Comparison of ENCODE assay signal across 17 mouse cellular contexts in genomic region chr9:8545236-8545635, GRCm38 (mm10). TPM values are rescaled to one million over a fixed set of nuclear protein-coding genes. Genes with fewer than 3 reads are reported as not detected.
DNase-seq lines count a peak whose midpoint lies in the region; ATAC-seq and TF ChIP-seq lines count a peak whose summit lies in the region.
"Had no signal": no experiment of that assay in that cellular context is flagged by ENCODE, and none has a peak within 500 bp of the region (broad histone marks: within the 10 kb centered on the region; RNA-seq: fewer than 3 reads in every experiment).

No protein-coding gene starts in this region.

- no peaks in the 10 kb centered on the region for H3K36me3 ChIP-seq in heart, embryonic 15.5 days
- H3K36me3 ChIP-seq in stomach, embryonic 15.5 days: no peaks in the 10 kb centered on the region
- H3K36me3 ChIP-seq in stomach, postnatal 0 days (ENCODE audit: control insufficient read depth, insufficient read depth, low read length): no peaks in the 10 kb centered on the region
- H3K36me3 ChIP-seq: forebrain, embryonic 12.5 days; hindbrain, embryonic 10.5 days; limb, embryonic 12.5 days had no signal

- H3K4me2 ChIP-seq in heart, embryonic 15.5 days: peak overlapping the region; percentile 94
- H3K4me2 ChIP-seq in stomach, embryonic 15.5 days: peak overlapping the region; percentile 85
- H3K4me2 ChIP-seq in stomach, postnatal 0 days (replicated peaks; ENCODE audit: low read depth): no peak overlapping the region

- no peak for DNase-seq in heart, postnatal 4 days
- no peak for DNase-seq in lung, adult 2 months
- DNase-seq in lung, postnatal 14 days: no peak
- DNase-seq in stomach, postnatal 0 days (ENCODE audit: low spot score): no peak
- DNase-seq in cerebellum, postnatal 25 days: no peak
- DNase-seq in frontal cortex, postnatal 14 days (ENCODE audit: low spot score in 2 of 2): no peak
- DNase-seq: adrenal gland, adult 8-10 months; cerebellum, adult 18-20 months; kidney, adult 2 months; liver, postnatal 0 days; midbrain, embryonic 14.5 days; retina, postnatal 1 day had no signal

- no peak overlapping the region for H3K27ac ChIP-seq in heart, embryonic 15.5 days
- no peak overlapping the region for H3K27ac ChIP-seq in stomach, embryonic 15.5 days
- no peak overlapping the region for H3K27ac ChIP-seq in stomach, postnatal 0 days (replicated peaks)
- H3K27ac ChIP-seq: forebrain, embryonic 12.5 days; limb, embryonic 12.5 days had no signal

- TF ChIP-seq POLR2A in lung, adult 2 months (IDR thresholded peaks at IDR 0.05; ENCODE audit: borderline replicate concordance, extremely low read depth, low read depth, low read length): no peak

- no peak for TF ChIP-seq CTCF in lung, adult 2 months (IDR thresholded peaks at IDR 0.05; ENCODE audit: insufficient read depth, low read length)
- no peak for TF ChIP-seq CTCF in stomach, postnatal 0 days (IDR thresholded peaks at IDR 0.05; ENCODE audit: low read depth)

- 35% methylated on average over 2 of the region's 2 CpGs for WGBS in heart, embryonic 15.5 days
- 45% methylated on average over 2 of the region's 2 CpGs for WGBS in lung, adult 2 months
- 69% methylated on average over 2 of the region's 2 CpGs for WGBS in stomach, embryonic 15.5 days
- WGBS in stomach, postnatal 0 days: 58% methylated on average over 2 of the region's 2 CpGs

- H3K9me3 ChIP-seq in heart, embryonic 15.5 days (replicated peaks): no peaks in the 10 kb centered on the region
- H3K9me3 ChIP-seq in stomach, embryonic 15.5 days: no peaks in the 10 kb centered on the region
- no peaks in the 10 kb centered on the region for H3K9me3 ChIP-seq in stomach, postnatal 0 days (ENCODE audit: control insufficient read depth, low read length)
- H3K9me3 ChIP-seq: forebrain, embryonic 12.5 days; hindbrain, embryonic 10.5 days; limb, embryonic 12.5 days had no signal

- no peak overlapping the region for H3K4me3 ChIP-seq in heart, embryonic 15.5 days
- H3K4me3 ChIP-seq in lung, adult 2 months (replicated peaks; ENCODE audit: extremely low read depth, low read depth, low read length): peak overlapping the region; percentile 9
- no peak overlapping the region for H3K4me3 ChIP-seq in stomach, embryonic 15.5 days (replicated peaks)
- H3K4me3 ChIP-seq in stomach, postnatal 0 days (ENCODE audit: low read depth, low read length): no peak overlapping the region

- peaks cover 7% of the 10 kb centered on the region for H3K4me1 ChIP-seq in heart, embryonic 15.5 days (replicated peaks)
- H3K4me1 ChIP-seq in lung, adult 2 months (ENCODE audit: control insufficient read depth, insufficient read depth, low read length): no peaks in the 10 kb centered on the region
- H3K4me1 ChIP-seq in stomach, embryonic 15.5 days: no peaks in the 10 kb centered on the region
- no peaks in the 10 kb centered on the region for H3K4me1 ChIP-seq in stomach, postnatal 0 days (replicated peaks; ENCODE audit: control insufficient read depth, insufficient read depth)
- H3K4me1 ChIP-seq: forebrain, embryonic 12.5 days had no signal

- H3K27me3 ChIP-seq in heart, embryonic 15.5 days: peaks cover 16% of the 10 kb centered on the region; the same call in 1 of the 2 replicates
- H3K27me3 ChIP-seq in stomach, embryonic 15.5 days (replicated peaks): 0 out of 2 replicates have a peak, but pooled peaks cover 2% of the 10 kb centered on the region
- H3K27me3 ChIP-seq in stomach, postnatal 0 days (ENCODE audit: control insufficient read depth, insufficient read depth, low read length): no peaks in the 10 kb centered on the region

- no peak for ATAC-seq in heart, embryonic 15.5 days (replicated peaks; ENCODE audit: insufficient number of reproducible peaks, insufficient read depth, low FRiP score, low read depth)
- ATAC-seq in stomach, embryonic 15.5 days (ENCODE audit: insufficient read depth, low FRiP score, low read depth): no peak
- ATAC-seq in stomach, postnatal 0 days (ENCODE audit: low FRiP score, low TSS enrichment): no peak
- ATAC-seq: liver, postnatal 0 days had no signal

- H3K9ac ChIP-seq in heart, embryonic 15.5 days: no peak overlapping the region
- no peak overlapping the region for H3K9ac ChIP-seq in stomach, embryonic 15.5 days
- no peak overlapping the region for H3K9ac ChIP-seq in stomach, postnatal 0 days (ENCODE audit: low read length)
- H3K9ac ChIP-seq: liver, postnatal 0 days had no signal

- TF ChIP-seq EP300 in stomach, postnatal 0 days (optimal IDR thresholded peaks at IDR 0.05): no peak

RNA-seq across cellular contexts. Expression of gene Trpc6, which starts 1.3 kb away (rescaled TPM):
- 0.68 and 0.75 TPM in 2 replicates for polyA plus RNA-seq in heart, embryonic 15.5 days (2015; fragmentation: Nextera tagmentation; extraction: Ambion mirVana)
- total RNA-seq in heart, postnatal 4 days (2021): 1 to 10 TPM; 1.1 to 1.2 TPM
- polyA plus RNA-seq in lung, adult 2 months (2012; rRNA removed): 6.6 and 9.8 TPM in 2 replicates
- polyA plus RNA-seq in stomach, embryonic 15.5 days (2015; fragmentation: Nextera tagmentation; extraction: Ambion mirVana): 2.5 and 2.9 TPM in 2 replicates
- polyA plus RNA-seq in stomach, postnatal 0 days (2015; fragmentation: Nextera tagmentation; extraction: Ambion mirVana): 1.4 and 1.5 TPM in 2 replicates
